Mouse (Mus musculus) CH12.LX (cell line): ENCODE results near the gene Pla2g7. TPM values are rescaled to one million over a fixed set of nuclear protein-coding genes. Genes with fewer than 3 reads are reported as not detected.

Experiments used
- DNase-seq: peaks from one replicate; pipeline ENCODE4 v3.0.0-alpha.2; 2013; ENCODE audit errors: extremely low read depth
- H3K27ac ChIP-seq: 2 replicates; pipeline ENCODE4 v1.5.1; 2012; ENCODE audit warnings: low read depth, mild to moderate bottlenecking, control low read depth, moderate library complexity; ENCODE audit not compliant: insufficient read depth
- H3K27me3 ChIP-seq: replicated peaks from 2 replicates; pipeline ENCODE3; 2012; ENCODE audit warnings: inconsistent platforms
- H3K36me3 ChIP-seq, 2 experiments: replicated peaks in 1 of 2; 2 replicates each; pipeline versions ENCODE3 to v1.6.1; 2012; ENCODE audit warnings: inconsistent platforms in 1 of 2, low read length in 1 of 2, mild to moderate bottlenecking in 1 of 2, mixed read lengths in 1 of 2, moderate library complexity in 1 of 2; ENCODE audit not compliant: control insufficient read depth in 1 of 2, insufficient read depth in 1 of 2
- H3K4me1 ChIP-seq, 2 experiments: 2 replicates each; pipeline ENCODE4 v1.6.1; 2012; ENCODE audit warnings: inconsistent platforms in 1 of 2, moderate library complexity in 1 of 2; ENCODE audit not compliant: insufficient read depth in 2 of 2, control insufficient read depth in 1 of 2
- H3K4me2 ChIP-seq: 2 replicates; pipeline ENCODE4 v1.6.1; 2012; ENCODE audit warnings: low read depth, mild to moderate bottlenecking, control low read depth; ENCODE audit not compliant: poor library complexity, insufficient read depth, severe bottlenecking
- H3K4me3 ChIP-seq, 3 experiments: fragments of 150-350 bp in 1 of 3; sonication (generic) in 1 of 3; replicated peaks in 1 of 3; 2 replicates each; pipeline versions ENCODE3 to v1.5.1; 2011 to 2012; ENCODE audit warnings: low read depth in 2 of 3, low read length in 2 of 3, mild to moderate bottlenecking in 2 of 3, moderate library complexity in 2 of 3, control low read depth in 1 of 3, improper control_type of control experiment in 1 of 3, inconsistent platforms in 1 of 3, mixed read lengths in 1 of 3; ENCODE audit not compliant: poor library complexity in 1 of 3
- H3K79me2 ChIP-seq: replicated peaks from 2 replicates; pipeline ENCODE4 v1.6.1; 2012; ENCODE audit warnings: mild to moderate bottlenecking, moderate library complexity; ENCODE audit not compliant: control insufficient read depth, poor library complexity, insufficient read depth, severe bottlenecking; ENCODE audit errors: extremely low read depth
- H3K9ac ChIP-seq: 2 replicates; pipeline ENCODE4 v1.6.1; 2012; ENCODE audit warnings: low read depth, mild to moderate bottlenecking, control low read depth, moderate library complexity; ENCODE audit not compliant: insufficient read depth
- H3K9me3 ChIP-seq: replicated peaks from 2 replicates; pipeline ENCODE3; 2012; ENCODE audit warnings: low read length, inconsistent platforms, mixed read lengths
- CHD1 ChIP-seq: IDR thresholded peaks from 2 replicates; pipeline ENCODE4 v1.6.1; 2012; ENCODE audit warnings: low read depth, low read length, improper control_type of control experiment, inconsistent platforms
- E2F4 ChIP-seq: IDR thresholded peaks from 2 replicates; pipeline ENCODE4 v1.6.1; 2011; ENCODE audit warnings: low read depth, low read length, improper control_type of control experiment; ENCODE audit not compliant: insufficient replicate concordance
- ELF1 ChIP-seq: IDR thresholded peaks from 2 replicates; pipeline ENCODE4 v1.6.1; 2014; ENCODE audit warnings: low read depth, mild to moderate bottlenecking, inconsistent platforms, low read length, improper control_type of control experiment
- EP300 ChIP-seq: IDR thresholded peaks from 2 replicates; pipeline ENCODE4 v1.6.1; 2011; ENCODE audit warnings: low read length, improper control_type of control experiment
- ETS1 ChIP-seq: conservative IDR thresholded peaks from 2 replicates; pipeline ENCODE4 v1.6.1; 2012; ENCODE audit warnings: low read depth, mild to moderate bottlenecking, inconsistent platforms, low read length, improper control_type of control experiment, moderate library complexity
- GABPA ChIP-seq: IDR thresholded peaks from 2 replicates; pipeline ENCODE4 v1.6.1; 2012; ENCODE audit warnings: low read depth, low read length, improper control_type of control experiment, inconsistent platforms; ENCODE audit not compliant: insufficient replicate concordance
- JUN ChIP-seq: IDR thresholded peaks from 2 replicates; pipeline ENCODE4 v1.6.1; 2011; ENCODE audit warnings: low read depth, mild to moderate bottlenecking, low read length, improper control_type of control experiment, moderate library complexity; ENCODE audit not compliant: insufficient read depth
- MAZ ChIP-seq: IDR thresholded peaks from 2 replicates; pipeline ENCODE4 v1.6.1; 2012; ENCODE audit warnings: low read depth, mild to moderate bottlenecking, inconsistent platforms, low read length, improper control_type of control experiment, moderate library complexity
- MEF2A ChIP-seq: IDR thresholded peaks from 2 replicates; pipeline ENCODE4 v1.6.1; 2014; ENCODE audit warnings: low read depth, mild to moderate bottlenecking, inconsistent platforms, low read length, improper control_type of control experiment, borderline replicate concordance
- MXI1 ChIP-seq: IDR thresholded peaks from 2 replicates; pipeline ENCODE4 v1.6.1; 2011; ENCODE audit warnings: mild to moderate bottlenecking, low read depth, low read length, improper control_type of control experiment
- MYC ChIP-seq: IDR thresholded peaks from 2 replicates; pipeline ENCODE4 v1.6.1; 2011; ENCODE audit warnings: low read depth, mild to moderate bottlenecking, improper control_type of control experiment, low read length
- NELFE ChIP-seq: IDR thresholded peaks from 2 replicates; pipeline ENCODE4 v1.6.1; 2011; ENCODE audit warnings: low read depth, low read length, improper control_type of control experiment
- PAX5 ChIP-seq: IDR thresholded peaks from 2 replicates; pipeline ENCODE4 v1.6.1; 2012; ENCODE audit warnings: low read length, inconsistent platforms, mixed read lengths
- POLR2A ChIP-seq: IDR thresholded peaks from 2 replicates; pipeline ENCODE4 v1.6.1; 2011; ENCODE audit warnings: low read depth, mild to moderate bottlenecking, improper control_type of control experiment, low read length
- TBP ChIP-seq: conservative IDR thresholded peaks from 2 replicates; pipeline ENCODE4 v1.6.1; 2011; ENCODE audit warnings: low read depth, low read length, improper control_type of control experiment
- USF2 ChIP-seq: conservative IDR thresholded peaks from 2 replicates; pipeline ENCODE4 v1.6.1; 2011; ENCODE audit warnings: low read depth, low read length, improper control_type of control experiment
- ZC3H11A ChIP-seq: IDR thresholded peaks from 2 replicates; pipeline ENCODE4 v1.6.1; 2012; ENCODE audit warnings: low read depth, mild to moderate bottlenecking, inconsistent platforms, low read length, improper control_type of control experiment
- ZKSCAN1 ChIP-seq: IDR thresholded peaks from 2 replicates; pipeline ENCODE4 v1.6.1; 2012; ENCODE audit warnings: low read depth, inconsistent platforms, low read length, improper control_type of control experiment, borderline replicate concordance
- dilution Hi-C: fragments of 300-500 bp; cut with MboI; formaldehyde crosslinking; loops from 2 replicates; pipeline ENCODE4 v1.14.3; 2020; ENCODE audit warnings: low sequenced_read_pairs; ENCODE audit not compliant: extremely low pct_unique_long_range_greater_than_20kb, extremely low pct_ligation_motif_present
- in situ Hi-C: fragments of 300-500 bp; cut with MboI; formaldehyde crosslinking; loops from 3 replicates; pipeline ENCODE4 v1.14.3; 2019; ENCODE audit warnings: low sequenced_read_pairs, low pct_ligation_motif_present, low pct_unique_long_range_greater_than_20kb, mixed read lengths
- polyA plus RNA-seq: library from polyadenylated mRNA; unstranded; fragments of >175 nt; gene quantifications from 2 replicates; pipeline ENCODE4 v1.2.1, GENCODE M21; 2012; ENCODE audit warnings: low read depth; ENCODE audit not compliant: insufficient read length
- total RNA-seq, 2 experiments: library from RNA; depleted of rRNA; stranded (reverse); fragments of 300-350 nt in 1 of 2; fragments of >200 nt in 1 of 2; gene quantifications; 2 replicates each; pipeline ENCODE4 v1.2.3; 2012 to 2014

Pla2g7 gene
- total and polyA plus RNA-seq, 3 experiments: 0.27 TPM; not detected in 2

- no peak overlapping the region for H3K9ac ChIP-seq
- no peak overlapping the region for H3K4me3 ChIP-seq
- H3K4me2 ChIP-seq: no peak overlapping the region
- no peaks in the 10 kb centered on the region for H3K4me1 ChIP-seq
- in situ Hi-C loops (no loop called here), dilution Hi-C loops (no loop called here)
- no peaks in the 10 kb centered on the region for H3K79me2 ChIP-seq
- H3K27me3 ChIP-seq: no peaks in the 10 kb centered on the region
- TF ChIP-seq ETS1: no peak
- no peaks in the 10 kb centered on the region for H3K36me3 ChIP-seq
- no peak for DNase-seq
- H3K27ac ChIP-seq: no peak overlapping the region
- peaks cover 36% of the 10 kb centered on the region for H3K9me3 ChIP-seq
Observed at GRCm38 (mm10) chr17:43530507-43530906, 37.4 kb upstream of the Pla2g7 start.

GRCm38 (mm10) chr17:43531192-43531591, 36.7 kb upstream of the Pla2g7 start:
- no peaks in the 10 kb centered on the region for H3K36me3 ChIP-seq
- in situ Hi-C loops: no loop called here
- H3K4me1 ChIP-seq: no peaks in the 10 kb centered on the region
- no peak for DNase-seq
- dilution Hi-C loops: no loop called here
- TF ChIP-seq JUN (no peak), MEF2A (no peak), MYC (no peak), MAZ (no peak), NELFE (no peak), GABPA (no peak), POLR2A (no peak), E2F4 (no peak), MXI1 (no peak), CHD1 (no peak), PAX5 (no peak), TBP (no peak), ZC3H11A (no peak), ELF1 (no peak), ZKSCAN1 (no peak), EP300 (no peak), USF2 (no peak)
- no peaks in the 10 kb centered on the region for H3K79me2 ChIP-seq
- peaks cover 41% of the 10 kb centered on the region for H3K9me3 ChIP-seq
- H3K27ac ChIP-seq: no peak overlapping the region
- no peaks in the 10 kb centered on the region for H3K27me3 ChIP-seq
- no peak overlapping the region for H3K4me2 ChIP-seq
- no peak overlapping the region for H3K9ac ChIP-seq
- H3K4me3 ChIP-seq: no peak overlapping the region
